Mouse (Mus musculus) lung, adult 2 months (tissue): ENCODE measurements at regions not wholly inside any gene's neighbourhood (a gene's known extent, or its start where the extent isn't known, plus 50 kb on each side); places are given as distances from the start of the nearest gene placed in this dataset.

ENCODE experiments used
- CTCF ChIP-seq: fragments of 200-500 bp; IDR thresholded peaks from 2 replicates; pipeline ENCODE4 v1.5.1; 2011; ENCODE audit warnings: mild to moderate bottlenecking, low read length, control low read depth; ENCODE audit not compliant: insufficient read depth
- POLR2A ChIP-seq: fragments of 200-500 bp; IDR thresholded peaks from 2 replicates; pipeline ENCODE4 v1.6.1; 2011; ENCODE audit warnings: low read depth, mild to moderate bottlenecking, control low read depth, low read length, borderline replicate concordance; ENCODE audit errors: extremely low read depth

GRCm38 (mm10) chr10:126452057-126452622, 449.0 kb downstream of the Atp23 start:
- TF ChIP-seq POLR2A (no peak), CTCF (no peak)
